12 mouse cellular contexts compared by ENCODE assay signal in genomic region chr2:152904127-152904643, GRCm38 (mm10). TPM values are rescaled to one million over a fixed set of nuclear protein-coding genes. Genes with fewer than 3 reads are reported as not detected.
DNase-seq lines count a peak whose midpoint lies in the region; ATAC-seq and TF ChIP-seq lines count a peak whose summit lies in the region.
"Had no signal": no experiment of that assay in that cellular context is flagged by ENCODE, and none has a peak within 500 bp of the region (broad histone marks: within the 10 kb centered on the region; RNA-seq: fewer than 3 reads in every experiment).

No protein-coding gene starts in this region.

- peak overlapping the region; percentile 60 for H3K27ac ChIP-seq in heart, adult 2 months
- H3K27ac ChIP-seq in embryonic fibroblast, embryonic 13.5 days (ENCODE audit: insufficient read depth, low read length): peak overlapping the region; percentile 68
- H3K27ac ChIP-seq in neural tube, embryonic 15.5 days (replicated peaks): no peak overlapping the region
- H3K27ac ChIP-seq in forebrain, embryonic 10.5 days: no peak overlapping the region
- H3K27ac ChIP-seq in kidney, adult 2 months (ENCODE audit: insufficient read depth, low read depth, low read length): no peak overlapping the region

- ATAC-seq in megakaryocyte, adult 5-6 weeks (ENCODE audit: poor library complexity, severe bottlenecking): peak; percentile 49; the same call in 1 of the 2 replicates
- ATAC-seq in neural tube, embryonic 15.5 days (ENCODE audit: low FRiP score): no peak

- no peak for TF ChIP-seq EP300 in heart, adult 2 months (IDR thresholded peaks at IDR 0.05; ENCODE audit: insufficient read depth, low read depth, low read length)

- no peak overlapping the region for H3K4me2 ChIP-seq in neural tube, embryonic 15.5 days
- H3K4me2 ChIP-seq: kidney, embryonic 15.5 days had no signal

- TF ChIP-seq CTCF in heart, adult 2 months (IDR thresholded peaks at IDR 0.05): no peak
- TF ChIP-seq CTCF in embryonic fibroblast, embryonic 13.5 days (IDR thresholded peaks at IDR 0.05; ENCODE audit: borderline replicate concordance, insufficient read depth, low read length): no peak
- no peak for TF ChIP-seq CTCF in kidney, adult 2 months (conservative IDR thresholded peaks at IDR 0.05; ENCODE audit: insufficient read depth, insufficient read length, low read depth, low read length)

- H3K36me3 ChIP-seq in heart, adult 2 months (ENCODE audit: control insufficient read depth, insufficient read depth, low read length): no peaks in the 10 kb centered on the region
- H3K36me3 ChIP-seq in neural tube, embryonic 15.5 days: no peaks in the 10 kb centered on the region
- H3K36me3 ChIP-seq in forebrain, embryonic 10.5 days (replicated peaks): peaks cover 2% of the 10 kb centered on the region; the same call in 1 of the 2 replicates
- no peaks in the 10 kb centered on the region for H3K36me3 ChIP-seq in kidney, adult 2 months (ENCODE audit: control insufficient read depth, insufficient read depth, low read length)
- H3K36me3 ChIP-seq: kidney, embryonic 15.5 days had no signal

- no peak overlapping the region for H3K4me3 ChIP-seq in heart, adult 2 months
- H3K4me3 ChIP-seq in embryonic fibroblast, embryonic 13.5 days (ENCODE audit: insufficient read depth, low read length): no peak overlapping the region
- no peak overlapping the region for H3K4me3 ChIP-seq in neural tube, embryonic 15.5 days (replicated peaks)
- H3K4me3 ChIP-seq in forebrain, embryonic 10.5 days: no peak overlapping the region
- H3K4me3 ChIP-seq in kidney, adult 2 months (ENCODE audit: insufficient read depth, low read depth, low read length): no peak overlapping the region
- H3K4me3 ChIP-seq: kidney, embryonic 15.5 days had no signal

- H3K9ac ChIP-seq in heart, adult 2 months (ENCODE audit: low read depth, low read length): no peak overlapping the region
- no peak overlapping the region for H3K9ac ChIP-seq in neural tube, embryonic 15.5 days (replicated peaks)
- H3K9ac ChIP-seq: kidney, embryonic 15.5 days had no signal

- no peaks in the 10 kb centered on the region for H3K9me3 ChIP-seq in neural tube, embryonic 15.5 days (replicated peaks)
- H3K9me3 ChIP-seq in forebrain, embryonic 10.5 days: no peaks in the 10 kb centered on the region
- H3K9me3 ChIP-seq: kidney, embryonic 15.5 days had no signal

- 19% methylated on average over 5 of the region's 5 CpGs for WGBS in heart, adult 2 months
- 73% methylated on average over 5 of the region's 5 CpGs for WGBS in neural tube, embryonic 15.5 days
- 71% methylated on average over 5 of the region's 5 CpGs for WGBS in forebrain, embryonic 10.5 days
- 54% methylated on average over 5 of the region's 5 CpGs for WGBS in kidney, adult 2 months

- TF ChIP-seq POLR2A in heart, adult 2 months (IDR thresholded peaks at IDR 0.05; ENCODE audit: insufficient read depth, low read depth, low read length): no peak
- no peak for TF ChIP-seq POLR2A in embryonic fibroblast, embryonic 13.5 days (IDR thresholded peaks at IDR 0.05; ENCODE audit: low read depth, low read length)
- TF ChIP-seq POLR2A in kidney, adult 2 months (IDR thresholded peaks at IDR 0.05; ENCODE audit: low read depth, low read length): no peak

- H3K4me1 ChIP-seq in heart, adult 2 months (ENCODE audit: control insufficient read depth, insufficient read depth, low read length): peaks cover 7% of the 10 kb centered on the region
- peaks cover 20% of the 10 kb centered on the region; the same call in 1 of the 2 replicates for H3K4me1 ChIP-seq in embryonic fibroblast, embryonic 13.5 days (ENCODE audit: control insufficient read depth, insufficient read depth, low read length)
- H3K4me1 ChIP-seq in neural tube, embryonic 15.5 days: peaks cover 4% of the 10 kb centered on the region
- H3K4me1 ChIP-seq in forebrain, embryonic 10.5 days: peaks cover 55% of the 10 kb centered on the region
- H3K4me1 ChIP-seq in kidney, adult 2 months (ENCODE audit: control insufficient read depth, insufficient read depth, low read length): no peaks in the 10 kb centered on the region

- no peaks in the 10 kb centered on the region for H3K27me3 ChIP-seq in heart, adult 2 months (ENCODE audit: control insufficient read depth, insufficient read depth, low read length)
- no peaks in the 10 kb centered on the region for H3K27me3 ChIP-seq in neural tube, embryonic 15.5 days (replicated peaks)
- 0 out of 2 replicates have a peak, but pooled peaks cover 6% of the 10 kb centered on the region for H3K27me3 ChIP-seq in forebrain, embryonic 10.5 days (ENCODE audit: poor library complexity, severe bottlenecking)
- H3K27me3 ChIP-seq in kidney, adult 2 months (replicated peaks; ENCODE audit: control insufficient read depth, insufficient read depth, low read length): no peaks in the 10 kb centered on the region
- H3K27me3 ChIP-seq: kidney, embryonic 15.5 days had no signal

- no peaks in the 10 kb centered on the region for H3K79me2 ChIP-seq in heart, adult 2 months (replicated peaks; ENCODE audit: control insufficient read depth, insufficient read depth, low read length)

- intact Hi-C loops in heart, adult 2 months (cut with DNase I): no loop called here
- intact Hi-C loops in heart, postnatal 14 days (cut with DNase I): no loop called here

- DNase-seq in heart, adult 2 months: peak; percentile 42 to 45
- DNase-seq in heart, postnatal 14 days: no peak
- peak; percentile 60 for DNase-seq in CD4-positive, CD25-positive, alpha-beta regulatory T cell, adult 2 months (ENCODE audit: low read depth, low spot score)
- DNase-seq in forebrain, embryonic 10.5 days (ENCODE audit: extremely low spot score, low spot score): no peak
- DNase-seq in kidney, adult 2 months: no peak

RNA-seq across cellular contexts. Expression of gene Mylk2, which starts 7.0 kb away (rescaled TPM):
- under 1 TPM; 0.08 to 0.09 TPM for total RNA-seq in heart, adult 2 months (2021)
- polyA plus RNA-seq in heart, adult 2 months (2012; rRNA removed): 0.18 and 0.29 TPM in 2 replicates
- total RNA-seq in heart, postnatal 14 days (2021): under 1 TPM; 0.34 to 0.41 TPM
- polyA plus RNA-seq in embryonic fibroblast, embryonic 13.5 days (2011; ENCODE audit: insufficient read length, low read depth, missing spikeins): 0.93 and 1.1 TPM in 2 replicates
- not detected in 2 replicates for total RNA-seq in megakaryocyte, adult 5-6 weeks (2015)
- total RNA-seq in megakaryocyte, adult 5-6 weeks (2017): not detected in 2 replicates
- 0.08 and 0.29 TPM in 2 replicates for polyA plus RNA-seq in neural tube, embryonic 15.5 days (2015; fragmentation: Nextera tagmentation; extraction: Ambion mirVana)
- polyA plus RNA-seq in forebrain, embryonic 10.5 days (2016; fragmentation: Nextera tagmentation; extraction: Ambion mirVana): 0.06 and 0.12 TPM in 2 replicates
- polyA plus RNA-seq in kidney, adult 2 months (2012; rRNA removed): 0.07 and 1.1 TPM in 2 replicates
- total RNA-seq: adrenal gland, postnatal 36 days; left cerebral cortex, postnatal 36 days had no signal

RNA-seq across cellular contexts. Expression of gene Foxs1, which starts 28.8 kb away (rescaled TPM):
- 1 to 10 TPM; 1.7 to 3.5 TPM for total RNA-seq in heart, adult 2 months (2021)
- polyA plus RNA-seq in heart, adult 2 months (2012; rRNA removed): 9.0 and 10.5 TPM in 2 replicates
- 1 to 10 TPM; 6.0 to 6.7 TPM for total RNA-seq in heart, postnatal 14 days (2021)
- polyA plus RNA-seq in embryonic fibroblast, embryonic 13.5 days (2011; ENCODE audit: insufficient read length, low read depth, missing spikeins): 12.2 and 30.1 TPM in 2 replicates
- total RNA-seq in megakaryocyte, adult 5-6 weeks (2015): not detected in 2 replicates
- not detected in 2 replicates for total RNA-seq in megakaryocyte, adult 5-6 weeks (2017)
- 4.0 and 4.3 TPM in 2 replicates for polyA plus RNA-seq in neural tube, embryonic 15.5 days (2015; fragmentation: Nextera tagmentation; extraction: Ambion mirVana)
- polyA plus RNA-seq in forebrain, embryonic 10.5 days (2016; fragmentation: Nextera tagmentation; extraction: Ambion mirVana): 0.34 and 0.60 TPM in 2 replicates
- polyA plus RNA-seq in kidney, adult 2 months (2012; rRNA removed): 6.4 and 7.3 TPM in 2 replicates

RNA-seq across cellular contexts. Expression of gene Dusp15, which starts 47.3 kb away (rescaled TPM):
- total RNA-seq in heart, adult 2 months (2021): not detected
- 0.25 and 0.26 TPM in 2 replicates for polyA plus RNA-seq in heart, adult 2 months (2012; rRNA removed)
- under 1 TPM in 1 of 2 experiments, not detected in 1; 0.22 TPM for total RNA-seq in heart, postnatal 14 days (2021)
- 2.2 and 3.5 TPM in 2 replicates for polyA plus RNA-seq in embryonic fibroblast, embryonic 13.5 days (2011; ENCODE audit: insufficient read length, low read depth, missing spikeins)
- total RNA-seq in megakaryocyte, adult 5-6 weeks (2015): not detected in 2 replicates
- total RNA-seq in megakaryocyte, adult 5-6 weeks (2017): not detected in 2 replicates
- 10.5 and 13.5 TPM in 2 replicates for polyA plus RNA-seq in neural tube, embryonic 15.5 days (2015; fragmentation: Nextera tagmentation; extraction: Ambion mirVana)
- 0.42 and 0.95 TPM in 2 replicates for polyA plus RNA-seq in forebrain, embryonic 10.5 days (2016; fragmentation: Nextera tagmentation; extraction: Ambion mirVana)
- 12.3 and 20.6 TPM in 2 replicates for polyA plus RNA-seq in kidney, adult 2 months (2012; rRNA removed)
- total RNA-seq: heart, postnatal 36 days had no signal

RNA-seq across cellular contexts. Expression of gene Tpx2, which starts 56.4 kb away (rescaled TPM):
- total RNA-seq in heart, adult 2 months (2021): 1 to 10 TPM in 1 of 2 experiments, under 1 TPM in 1; 0.75 to 1.1 TPM
- polyA plus RNA-seq in heart, adult 2 months (2012; rRNA removed): 0.18 and 0.50 TPM in 2 replicates
- total RNA-seq in heart, postnatal 14 days (2021): 1 to 10 TPM; 4.4 to 8.5 TPM
- polyA plus RNA-seq in embryonic fibroblast, embryonic 13.5 days (2011; ENCODE audit: insufficient read length, low read depth, missing spikeins): 62.3 and 82.9 TPM in 2 replicates
- total RNA-seq in megakaryocyte, adult 5-6 weeks (2015): 102 TPM in 2 replicates
- total RNA-seq in megakaryocyte, adult 5-6 weeks (2017): 122 and 126 TPM in 2 replicates
- 11.1 and 26.9 TPM in 2 replicates for polyA plus RNA-seq in neural tube, embryonic 15.5 days (2015; fragmentation: Nextera tagmentation; extraction: Ambion mirVana)
- 162 and 163 TPM in 2 replicates for polyA plus RNA-seq in forebrain, embryonic 10.5 days (2016; fragmentation: Nextera tagmentation; extraction: Ambion mirVana)
- 0.22 and 0.39 TPM in 2 replicates for polyA plus RNA-seq in kidney, adult 2 months (2012; rRNA removed)

RNA-seq across cellular contexts. Expression of gene Ttll9, which starts 58.1 kb away (rescaled TPM):
- total RNA-seq in heart, adult 2 months (2021): not detected
- polyA plus RNA-seq in heart, adult 2 months (2012; rRNA removed): 0.61 TPM in 1 of 2 replicates, not detected in the other
- total RNA-seq in heart, postnatal 14 days (2021): not detected
- not detected in 2 replicates for polyA plus RNA-seq in embryonic fibroblast, embryonic 13.5 days (2011; ENCODE audit: insufficient read length, low read depth, missing spikeins)
- total RNA-seq in megakaryocyte, adult 5-6 weeks (2015): 0.38 TPM in 1 of 2 replicates, not detected in the other
- total RNA-seq in megakaryocyte, adult 5-6 weeks (2017): 0.28 TPM in 1 of 2 replicates, not detected in the other
- 8.1 and 8.7 TPM in 2 replicates for polyA plus RNA-seq in neural tube, embryonic 15.5 days (2015; fragmentation: Nextera tagmentation; extraction: Ambion mirVana)
- 1.3 and 1.6 TPM in 2 replicates for polyA plus RNA-seq in forebrain, embryonic 10.5 days (2016; fragmentation: Nextera tagmentation; extraction: Ambion mirVana)
- 0.46 and 1.0 TPM in 2 replicates for polyA plus RNA-seq in kidney, adult 2 months (2012; rRNA removed)
- total RNA-seq: heart, postnatal 36 days had no signal

Comparison
In these comparisons a context has a peak if more than half of its experiments do, and no peak if none do; other contexts are left out.
1. DNase-seq: peak in heart, adult 2 months (2 of 2) and CD4-positive, CD25-positive, alpha-beta regulatory T cell, adult 2 months (single experiment); none in heart, postnatal 14 days (0 of 2), forebrain, embryonic 10.5 days (single experiment) and kidney, adult 2 months (single experiment).
2. H3K27ac ChIP-seq: peak in heart, adult 2 months (single experiment) and embryonic fibroblast, embryonic 13.5 days (single experiment); none in neural tube, embryonic 15.5 days (single experiment), forebrain, embryonic 10.5 days (single experiment) and kidney, adult 2 months (single experiment).